Mouse (Mus musculus) retina, embryonic 14.5 days (tissue): ENCODE data around the gene Col4a2.

ENCODE experiments used
- DNase-seq: peaks from one replicate; pipeline ENCODE4 v3.0.0-alpha.2; 2015; ENCODE audit warnings: low spot score

The Col4a2 gene

GRCm38 (mm10) chr8:11382933-11383332, 70.3 kb downstream of the Col4a2 start:
- DNase-seq: no peak

- no peak for DNase-seq
These were observed 70.8 kb downstream of the Col4a2 start for GRCm38 (mm10) chr8:11383379-11383778.

GRCm38 (mm10) chr8:11384841-11385240, 72.2 kb downstream of the Col4a2 start:
- no peak for DNase-seq

- no peak for DNase-seq
These were observed 72.8 kb downstream of the Col4a2 start for GRCm38 (mm10) chr8:11385272-11385905.

GRCm38 (mm10) chr8:11387282-11387681, 74.7 kb downstream of the Col4a2 start:
- no peak for DNase-seq

- no peak for DNase-seq
These were observed 76.9 kb downstream of the Col4a2 start for GRCm38 (mm10) chr8:11389275-11390050.

GRCm38 (mm10) chr8:11392739-11393138, 80.1 kb downstream of the Col4a2 start:
- DNase-seq: peak; percentile 89

- no peak for DNase-seq
These were observed 80.6 kb downstream of the Col4a2 start for GRCm38 (mm10) chr8:11393161-11393560.

GRCm38 (mm10) chr8:11393607-11394006, 81.0 kb downstream of the Col4a2 start:
- no peak for DNase-seq

- DNase-seq: no peak
These were observed 82.2 kb downstream of the Col4a2 start for GRCm38 (mm10) chr8:11394773-11395172.

- no peak for DNase-seq
These were observed 83.0 kb downstream of the Col4a2 start for GRCm38 (mm10) chr8:11395601-11396000.

GRCm38 (mm10) chr8:11396111-11396510, 83.5 kb downstream of the Col4a2 start:
- DNase-seq: no peak

GRCm38 (mm10) chr8:11397126-11397525, 84.5 kb downstream of the Col4a2 start:
- DNase-seq: no peak

GRCm38 (mm10) chr8:11399706-11400105, 87.1 kb downstream of the Col4a2 start:
- DNase-seq: no peak

- DNase-seq: no peak
These were observed 87.6 kb downstream of the Col4a2 start for GRCm38 (mm10) chr8:11400244-11400643.

- DNase-seq: no peak
These were observed 88.6 kb downstream of the Col4a2 start for GRCm38 (mm10) chr8:11401183-11401582.

- no peak for DNase-seq
These were observed 89.6 kb downstream of the Col4a2 start for GRCm38 (mm10) chr8:11402220-11402619.

GRCm38 (mm10) chr8:11403813-11404212, 91.2 kb downstream of the Col4a2 start:
- no peak for DNase-seq

- no peak for DNase-seq
These were observed 92.0 kb downstream of the Col4a2 start for GRCm38 (mm10) chr8:11404614-11405013.

GRCm38 (mm10) chr8:11405722-11406481, 93.3 kb downstream of the Col4a2 start:
- no peak for DNase-seq

GRCm38 (mm10) chr8:11411504-11412124, 99.0 kb downstream of the Col4a2 start:
- peak; percentile 12 for DNase-seq

GRCm38 (mm10) chr8:11412450-11412849, 99.8 kb downstream of the Col4a2 start:
- DNase-seq: no peak
